Mouse (Mus musculus): ENCODE measurements around the gene Pakap.

- TF ChIP-seq CTCF (IDR thresholded peaks at IDR 0.05; ENCODE audit: extremely low read depth, insufficient read length, insufficient replicate concordance, low read depth, low read length) (no peak), POLR2A (IDR thresholded peaks at IDR 0.05; ENCODE audit: low read depth, low read length) (no peak)
Observed at GRCm38 (mm10) chr4:57812075-57812474, 244.1 kb downstream of the Pakap start.

Data from small intestine, adult 2 months (tissue).